Comparison of ENCODE assay signal across 8 mouse cellular contexts in the genomic region with DNA sequence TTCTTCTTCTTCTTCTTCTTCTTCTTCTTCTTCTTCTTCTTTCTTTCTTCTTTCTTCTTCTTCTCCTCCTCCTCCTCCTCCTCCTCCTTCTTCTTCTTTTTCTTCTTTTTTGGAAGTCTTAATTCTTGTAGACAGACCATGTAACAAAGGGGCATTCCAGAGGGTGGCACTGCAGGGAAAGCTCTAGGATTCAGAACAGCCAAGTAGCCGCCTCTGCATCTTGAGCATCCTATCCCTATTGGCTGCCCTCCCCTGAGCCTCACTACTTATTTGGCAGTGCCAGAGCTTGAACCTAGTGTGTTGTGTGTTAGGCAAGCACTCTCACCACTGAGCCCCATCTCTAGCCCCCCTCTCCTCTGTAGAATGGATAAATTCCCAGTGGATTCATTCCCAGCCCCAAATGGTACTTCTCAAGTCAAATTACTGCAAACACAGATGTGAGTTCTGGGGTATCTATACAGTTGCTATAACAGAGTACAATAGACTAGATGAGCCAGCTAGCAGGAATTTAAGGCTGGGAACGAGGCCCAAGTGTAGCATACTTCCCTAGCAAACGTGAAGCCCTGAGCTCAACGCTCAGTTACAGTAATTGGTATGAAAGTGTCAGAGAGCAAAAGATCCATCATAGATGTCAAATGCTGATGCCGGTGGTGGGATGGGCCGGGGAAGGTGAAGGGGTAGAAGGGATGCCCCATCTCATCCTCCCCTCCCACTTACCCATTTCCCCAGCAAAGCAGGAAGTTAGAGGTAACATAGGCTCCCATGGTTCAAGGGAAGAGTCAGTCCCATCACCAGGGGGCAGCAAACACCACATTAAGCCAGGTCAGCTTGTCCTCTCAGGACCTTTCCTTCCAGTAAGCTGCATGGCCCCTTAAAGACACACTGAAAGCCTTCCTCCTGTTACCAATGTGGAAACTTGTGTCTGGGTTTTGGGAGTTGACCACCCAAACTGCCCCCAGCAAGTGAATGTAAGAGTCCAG. TPM values are rescaled to one million over a fixed set of nuclear protein-coding genes. Genes with fewer than 3 reads are reported as not detected.
DNase-seq lines count a peak whose midpoint lies in the region; ATAC-seq lines count a peak whose summit lies in the region.

No protein-coding gene starts in this region.

- H3K9ac ChIP-seq in forebrain, embryonic 11.5 days (ENCODE audit: low read length) = no peak overlapping the region
- no peak overlapping the region for H3K9ac ChIP-seq in forebrain, embryonic 12.5 days

- H3K9me3 ChIP-seq in forebrain, embryonic 11.5 days (ENCODE audit: control insufficient read depth, low read length) = no peaks in the 10 kb centered on the region
- no peaks in the 10 kb centered on the region for H3K9me3 ChIP-seq in forebrain, embryonic 12.5 days

- peak; percentile 86 for DNase-seq in forebrain, embryonic 11.5 days (ENCODE audit: low spot score)
- DNase-seq in adrenal gland, adult (ENCODE audit: inconsistent age in 2 of 2, low spot score in 1 of 2) = peak; percentile 79 to 94
- peak; percentile 94 for DNase-seq in embryo, embryonic 10.5 days (ENCODE audit: low spot score)
- peak; percentile 86 to 93 for DNase-seq in heart, postnatal 10 days
- peak; percentile 74 to 84 for DNase-seq in left cerebral cortex, adult 18-20 months (ENCODE audit: low spot score in 2 of 2)
- peak; percentile 72 to 79 for DNase-seq in monocyte, adult 2 months (ENCODE audit: low read depth in 1 of 2, low spot score in 2 of 2)
- peak; percentile 80 to 93 for DNase-seq in spleen, postnatal 4 days (ENCODE audit: low spot score in 2 of 2)

- H3K27me3 ChIP-seq in forebrain, embryonic 11.5 days (ENCODE audit: control insufficient read depth, insufficient read depth, low read length) = no peaks in the 10 kb centered on the region
- 0 out of 2 replicates have a peak, but pooled peaks cover 2% of the 10 kb centered on the region for H3K27me3 ChIP-seq in forebrain, embryonic 12.5 days

- H3K4me2 ChIP-seq in forebrain, embryonic 11.5 days (ENCODE audit: low read depth, low read length, severe bottlenecking) = no peak overlapping the region
- H3K4me2 ChIP-seq in forebrain, embryonic 12.5 days = no peak overlapping the region

- H3K4me1 ChIP-seq in forebrain, embryonic 11.5 days (replicated peaks; ENCODE audit: control insufficient read depth, insufficient read depth, low read length) = peaks cover 10% of the 10 kb centered on the region
- H3K4me1 ChIP-seq in forebrain, embryonic 12.5 days = peaks cover 17% of the 10 kb centered on the region

- ATAC-seq in forebrain, embryonic 11.5 days (replicated peaks; ENCODE audit: low FRiP score) = no peak
- no peak for ATAC-seq in forebrain, embryonic 12.5 days (ENCODE audit: low FRiP score)

- intact Hi-C loops in heart, postnatal 10 days (cut with DNase I) = loop anchor here (2.0 to 5.0 kb wide), 5 partner anchors 56 to 371 kb away; a partner anchor contains a TSS

- no peak overlapping the region for H3K27ac ChIP-seq in forebrain, embryonic 11.5 days (ENCODE audit: low read depth, low read length)
- H3K27ac ChIP-seq in forebrain, embryonic 12.5 days = no peak overlapping the region

- H3K36me3 ChIP-seq in forebrain, embryonic 11.5 days (ENCODE audit: control insufficient read depth, insufficient read depth, low read length) = no peaks in the 10 kb centered on the region
- H3K36me3 ChIP-seq in forebrain, embryonic 12.5 days (replicated peaks) = no peaks in the 10 kb centered on the region

- no peak overlapping the region for H3K4me3 ChIP-seq in forebrain, embryonic 11.5 days (ENCODE audit: low read depth, low read length)
- no peak overlapping the region for H3K4me3 ChIP-seq in forebrain, embryonic 12.5 days (replicated peaks)

- 48% methylated on average over 6 of the region's 6 CpGs for WGBS in forebrain, embryonic 11.5 days
- WGBS in forebrain, embryonic 12.5 days = 48% methylated on average over 6 of the region's 6 CpGs

RNA-seq across cellular contexts. Expression of a gene that starts 3.2 kb away (rescaled TPM):
- polyA plus RNA-seq in forebrain, embryonic 11.5 days (2014; fragmentation: Nextera tagmentation; extraction: Ambion mirVana) = 17.7 and 21.1 TPM in 2 replicates
- 20.4 and 20.9 TPM in 2 replicates for polyA plus RNA-seq in forebrain, embryonic 12.5 days (2016; fragmentation: Nextera tagmentation; extraction: Ambion mirVana)
- 10 to 100 TPM; 23.1 to 25.2 TPM for total RNA-seq in heart, postnatal 10 days (2021)
- total RNA-seq in left cerebral cortex, adult 18-20 months (2021) = 10 to 100 TPM; 53.1 to 55.5 TPM

RNA-seq across cellular contexts. Expression of a gene that starts 8.3 kb away (rescaled TPM):
- 0.36 and 0.67 TPM in 2 replicates for polyA plus RNA-seq in forebrain, embryonic 11.5 days (2014; fragmentation: Nextera tagmentation; extraction: Ambion mirVana)
- polyA plus RNA-seq in forebrain, embryonic 12.5 days (2016; fragmentation: Nextera tagmentation; extraction: Ambion mirVana) = 1.2 and 2.2 TPM in 2 replicates
- 1 to 10 TPM in 1 of 2 experiments, under 1 TPM in 1; 0.92 to 1.8 TPM for total RNA-seq in heart, postnatal 10 days (2021)
- total RNA-seq in left cerebral cortex, adult 18-20 months (2021) = under 1 TPM in 1 of 2 experiments, not detected in 1; 0.51 TPM
